Mouse (Mus musculus) adrenal gland, adult 10 weeks (tissue): Measurements from ENCODE around the gene Gm4869. TPM values are rescaled to one million over a fixed set of nuclear protein-coding genes. Genes with fewer than 3 reads are reported as not detected.

ENCODE experiments used
- polyA plus RNA-seq: library from polyadenylated mRNA; stranded (reverse); fragments of 350-450 nt; fragmentation: Illumina TruSeq; extraction: RNeasy Lipid Tissue Mini Kit (QIAGEN cat#74804); gene quantifications from one replicate; pipeline ENCODE4 v1.2.3, GENCODE M21; 2014; ENCODE audit warnings: low read depth, low replicate concordance

Gm4869 gene
- polyA plus RNA-seq: not detected

DNA sequence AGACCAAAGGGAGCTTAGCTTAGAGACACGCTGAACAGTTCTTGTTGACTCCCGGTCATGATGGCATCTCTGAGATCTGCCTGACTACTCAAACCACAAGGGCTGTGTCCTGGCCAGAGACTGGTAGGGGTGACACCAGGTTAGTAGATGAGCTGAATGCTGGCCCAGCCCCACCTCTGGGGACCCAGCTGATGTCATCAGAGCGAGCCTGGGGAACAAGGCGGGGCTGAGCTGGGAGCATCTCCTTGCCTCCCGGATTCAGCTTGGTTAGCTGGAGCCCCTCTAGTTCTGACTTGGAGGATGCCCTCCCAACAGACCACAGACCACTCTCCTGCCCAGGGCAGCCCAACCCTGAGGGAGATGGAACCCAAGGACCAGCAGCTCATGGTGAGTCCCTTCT, at the start of gene Gm4869:
Gm4869 (plus strand) TSS at position 301 of the 400 bp plus-strand sequence.

DNA sequence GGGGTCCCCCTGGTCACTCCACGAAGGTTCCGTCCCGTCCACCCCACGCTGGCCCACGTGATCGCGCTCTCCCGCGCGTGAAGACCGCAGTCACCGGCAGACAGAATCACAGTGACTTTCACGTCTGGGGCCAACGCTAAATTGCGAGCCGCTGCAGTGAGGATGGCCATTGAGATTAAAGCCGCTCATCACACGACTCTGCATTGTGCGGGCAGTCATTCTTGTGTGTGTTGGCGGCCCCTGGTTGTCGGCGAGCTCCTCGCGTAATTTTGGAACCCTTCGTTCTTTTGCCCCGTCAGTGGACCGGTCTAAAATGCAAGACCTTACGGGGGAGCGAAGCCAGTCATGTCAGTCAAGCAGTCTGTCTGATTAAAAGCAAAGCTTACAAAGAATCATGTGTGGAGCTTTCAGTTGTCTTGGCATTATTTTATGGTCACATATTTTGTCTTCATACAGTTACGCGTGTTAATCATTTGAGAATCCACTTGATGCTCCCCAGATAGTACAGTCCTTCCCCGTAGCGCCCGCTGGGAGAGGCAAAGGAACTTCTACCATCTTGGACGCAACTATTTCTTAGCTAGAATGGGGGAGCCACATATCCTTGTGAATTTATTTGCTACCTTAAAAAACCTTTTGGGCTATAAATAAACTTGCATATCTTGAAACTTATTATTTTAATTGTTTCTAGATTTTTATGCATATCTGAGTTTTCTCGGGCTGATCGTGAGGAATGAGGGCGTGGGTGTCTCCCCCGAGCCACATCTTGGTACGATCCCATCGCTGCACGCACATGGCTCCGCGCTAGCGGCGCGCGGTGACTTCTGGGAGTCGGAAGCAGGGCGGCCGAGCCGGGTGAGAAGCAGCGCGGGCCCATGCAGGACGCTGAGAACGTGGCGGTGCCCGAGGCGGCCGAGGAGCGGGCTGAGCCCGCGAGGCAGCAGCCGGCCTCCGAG, 26.7 kb upstream of the Gm4869 start, which contains the start of gene Eif3b:
Eif3b (plus strand) TSS at position 840 of the 953 bp plus-strand sequence.

DNA sequence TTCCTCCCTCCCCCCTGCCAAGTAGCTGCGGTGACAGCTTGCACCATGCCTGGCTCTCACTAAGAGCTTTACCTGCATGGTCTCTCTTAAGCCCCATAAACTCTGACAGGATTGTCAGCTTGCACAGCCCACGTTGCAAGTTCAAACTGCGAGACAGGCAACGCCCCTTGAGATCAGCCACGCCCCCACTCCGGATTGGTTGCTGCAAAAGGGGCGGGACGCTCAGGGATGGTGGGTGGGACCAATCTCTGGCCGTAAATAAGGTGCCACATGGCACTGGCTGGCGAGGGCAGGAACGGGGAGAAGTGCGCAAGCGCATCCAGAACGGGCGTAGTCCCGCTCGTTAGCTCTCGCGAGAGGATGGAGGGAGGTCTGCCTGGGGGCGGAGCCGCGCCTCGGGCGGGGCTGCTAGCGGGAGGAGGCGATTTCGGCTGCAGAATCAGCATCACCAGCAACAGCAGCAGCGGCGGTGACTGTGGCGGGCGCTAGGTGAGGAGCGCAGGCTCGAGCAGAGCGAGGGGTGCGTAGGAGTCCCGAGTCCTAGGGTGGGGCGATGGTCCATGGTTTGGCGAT, 59.8 kb downstream of the Gm4869 start, which contains the start of gene Chst12:
Chst12 (plus strand) TSS at position 343 of the 573 bp plus-strand sequence.

Other genes with a start within 250 kb of the Gm4869 start
- gene Mad1l1, start 124.1 kb upstream of the Gm4869 start, polyA plus RNA-seq: not detected
- 0.70 TPM for gene Nudt1, start 124.0 kb upstream of the Gm4869 start, polyA plus RNA-seq
- 1.2 TPM for gene Mrm2, start 113.7 kb upstream of the Gm4869 start, polyA plus RNA-seq
- not detected for gene Snx8, start 56.4 kb upstream of the Gm4869 start, polyA plus RNA-seq
- gene Eif3b, start 26.3 kb upstream of the Gm4869 start, polyA plus RNA-seq: 47.2 TPM
- not detected for gene Chst12, start 59.9 kb downstream of the Gm4869 start, polyA plus RNA-seq
- not detected for gene Grifin, start 119.4 kb downstream of the Gm4869 start, polyA plus RNA-seq
- gene Lfng, start 161.7 kb downstream of the Gm4869 start, polyA plus RNA-seq: 1.6 TPM
- gene Ttyh3, start 203.4 kb downstream of the Gm4869 start, polyA plus RNA-seq: 4.8 TPM